Mouse (Mus musculus) neural tube, embryonic 12.5 days (tissue): ENCODE measurements around the gene Prkab1. TPM values are rescaled to one million over a fixed set of nuclear protein-coding genes. Genes with fewer than 3 reads are reported as not detected.

Experiments used
- ATAC-seq: fragments of 200-750 bp; cut with Nextera tagmentation; 2 replicates; pipeline ENCODE4 v1.8.0; 2017; ENCODE audit warnings: low read depth, mild to moderate bottlenecking, moderate TSS enrichment, moderate library complexity; ENCODE audit not compliant: low FRiP score
- H3K27ac ChIP-seq: fragments of 300-500 bp; sonication (generic); 2 replicates; pipeline ENCODE4 v1.5.1; 2016
- H3K27me3 ChIP-seq: fragments of 300-500 bp; sonication (generic); replicated peaks from 2 replicates; pipeline ENCODE4 v1.6.1; 2016; ENCODE audit warnings: mild to moderate bottlenecking
- H3K36me3 ChIP-seq: fragments of 300-500 bp; sonication (generic); 2 replicates; pipeline ENCODE4 v1.6.1; 2016; ENCODE audit warnings: mild to moderate bottlenecking
- H3K4me1 ChIP-seq: fragments of 300-500 bp; sonication (generic); 2 replicates; pipeline ENCODE4 v1.6.1; 2016
- H3K4me2 ChIP-seq: fragments of 300-500 bp; sonication (generic); replicated peaks from 2 replicates; pipeline ENCODE4 v1.6.1; 2016; ENCODE audit warnings: mild to moderate bottlenecking
- H3K4me3 ChIP-seq: fragments of 300-500 bp; sonication (generic); 2 replicates; pipeline ENCODE4 v1.5.1; 2016
- H3K9ac ChIP-seq: fragments of 300-500 bp; sonication (generic); 2 replicates; pipeline ENCODE4 v1.6.1; 2016; ENCODE audit warnings: mild to moderate bottlenecking
- H3K9me3 ChIP-seq: fragments of 300-500 bp; sonication (generic); 2 replicates; pipeline ENCODE4 v1.6.1; 2016; ENCODE audit warnings: mild to moderate bottlenecking
- WGBS: fragments of 180-500 bp; shearing (Covaris S2); methylation state at CpG from one replicate; pipeline ENCODE4 v1.1.7; 2016; 5-methylcytosine and 5-hydroxymethylcytosine counted together
- polyA plus RNA-seq: library from polyadenylated mRNA; unstranded; fragments of >200 nt; fragmentation: Nextera tagmentation; extraction: Ambion mirVana; gene quantifications from 2 replicates; pipeline ENCODE4 v1.2.1, GENCODE M21; 2016

Gene Prkab1
- polyA plus RNA-seq = 57.5 and 62.2 TPM in 2 replicates

DNA sequence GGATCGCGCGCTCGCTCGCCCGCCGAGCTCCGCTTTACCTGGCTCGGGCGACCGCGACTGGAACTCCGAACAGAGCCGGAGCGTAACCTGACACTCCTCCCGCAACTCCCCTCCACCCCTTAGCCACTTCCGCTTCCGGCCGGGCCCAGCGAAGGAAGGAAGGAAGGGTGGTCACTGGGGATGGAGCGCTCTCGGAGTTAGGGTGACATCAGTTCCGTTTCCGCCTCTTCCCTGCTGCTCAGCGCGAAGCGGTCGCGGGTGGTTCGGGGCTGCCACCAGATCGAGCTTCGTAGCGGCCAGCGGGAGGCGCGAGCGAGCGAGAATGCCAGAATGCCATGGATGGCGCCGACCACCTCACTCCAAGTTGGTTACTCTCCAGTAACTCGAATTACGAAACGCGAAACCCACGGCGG, at the start of gene Prkab1:
Prkab1 (minus strand) TSS at position 182 of the 413 bp plus-strand sequence.
- Histone ChIP-seq H3K4me1 (peaks cover 15% of the 10 kb centered on the region), H3K9me3 (no peaks in the 10 kb centered on the region), H3K27me3 (no peaks in the 10 kb centered on the region), H3K36me3 (peaks cover 28% of the 10 kb centered on the region), H3K4me2 (peak within 1 kb of the TSS; percentile 97), H3K9ac (peak within 1 kb of the TSS; percentile 79), H3K4me3 (peak within 1 kb of the TSS; percentile 86), H3K27ac (no peak within 1 kb of the TSS)
- WGBS = under 1% methylated on average over 46 of the region's 46 CpGs
- peak; percentile 97 for ATAC-seq

DNA sequence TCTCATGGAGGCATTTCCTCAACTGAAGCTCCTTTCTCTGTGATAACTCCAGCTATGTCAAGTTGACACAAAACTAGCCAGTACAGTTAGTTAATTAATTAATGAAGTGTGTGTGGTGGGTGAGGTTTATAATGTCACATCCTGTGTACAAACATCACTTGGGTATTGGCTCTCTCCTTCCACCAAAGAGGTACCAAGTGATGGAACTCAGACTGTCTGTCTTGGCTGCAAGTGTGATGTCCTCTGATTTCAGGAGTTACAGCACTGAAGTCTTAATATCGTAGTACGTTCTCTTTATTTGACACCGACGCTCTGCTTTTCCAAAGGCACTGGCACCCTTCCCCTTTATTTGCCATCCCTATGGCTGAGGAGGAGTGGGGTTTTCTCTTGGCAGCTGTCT, 45.3 kb upstream of the Prkab1 start:
- H3K27me3 ChIP-seq = no peaks in the 10 kb centered on the region
- WGBS = 97% methylated on average over 4 of the region's 4 CpGs
- no peaks in the 10 kb centered on the region for H3K4me1 ChIP-seq
- no peaks in the 10 kb centered on the region for H3K9me3 ChIP-seq
- H3K27ac ChIP-seq = no peak overlapping the region
- no peak for ATAC-seq
- H3K36me3 ChIP-seq = no peaks in the 10 kb centered on the region
- H3K4me2 ChIP-seq = no peak overlapping the region
- H3K4me3 ChIP-seq = no peak overlapping the region
- H3K9ac ChIP-seq = no peak overlapping the region

DNA sequence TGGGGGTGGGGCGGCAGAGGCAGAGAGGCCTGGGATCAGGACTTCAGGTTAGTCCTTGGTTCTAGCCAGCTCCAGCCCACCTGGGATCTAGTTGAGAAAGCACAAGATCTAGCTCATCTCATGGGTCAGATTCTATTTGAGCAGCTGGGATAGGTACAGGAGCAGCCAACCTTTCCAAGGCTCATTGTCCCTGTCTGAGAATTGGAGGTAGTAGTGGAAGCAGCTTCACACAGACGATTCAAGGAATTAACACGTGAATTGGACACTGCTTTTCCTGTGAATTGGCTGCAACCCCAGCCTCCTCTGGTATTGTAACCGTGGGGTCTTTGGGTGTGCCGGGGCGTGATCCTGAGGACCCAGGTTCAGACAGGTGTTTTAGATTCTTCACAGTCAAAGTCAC, 28.5 kb upstream of the Prkab1 start:
- H3K9me3 ChIP-seq = no peaks in the 10 kb centered on the region
- no peak overlapping the region for H3K27ac ChIP-seq
- no peaks in the 10 kb centered on the region for H3K36me3 ChIP-seq
- WGBS = 62% methylated on average over 6 of the region's 6 CpGs
- no peak overlapping the region for H3K4me3 ChIP-seq
- H3K4me2 ChIP-seq = no peak overlapping the region
- H3K4me1 ChIP-seq = no peaks in the 10 kb centered on the region
- H3K27me3 ChIP-seq = no peaks in the 10 kb centered on the region
- H3K9ac ChIP-seq = no peak overlapping the region
- ATAC-seq = no peak

DNA sequence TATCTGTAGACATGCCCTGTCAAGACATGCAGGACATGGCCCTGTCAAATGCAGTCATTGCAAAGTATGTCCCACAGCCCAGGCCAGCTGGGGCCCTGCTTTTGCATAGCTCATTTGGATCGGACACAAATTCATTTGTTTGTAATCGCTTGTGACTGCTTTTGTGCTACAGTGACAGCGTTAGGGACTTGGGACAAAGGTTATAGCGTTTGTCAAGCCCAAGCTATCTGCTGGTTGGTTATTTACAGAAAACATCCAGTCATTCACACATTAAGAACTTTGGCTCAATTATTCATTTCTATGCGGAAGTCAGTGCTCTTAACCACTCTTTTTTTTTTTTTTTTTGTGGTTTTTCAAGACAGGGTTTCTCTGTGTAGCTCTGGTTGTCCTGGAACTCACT, 27.9 kb upstream of the Prkab1 start:
- Histone ChIP-seq H3K27me3 (no peaks in the 10 kb centered on the region), H3K27ac (no peak overlapping the region), H3K9ac (no peak overlapping the region), H3K36me3 (no peaks in the 10 kb centered on the region), H3K4me2 (no peak overlapping the region), H3K4me3 (no peak overlapping the region), H3K4me1 (no peaks in the 10 kb centered on the region), H3K9me3 (no peaks in the 10 kb centered on the region)
- no peak for ATAC-seq
- 89% methylated on average over 5 of the region's 5 CpGs for WGBS

DNA sequence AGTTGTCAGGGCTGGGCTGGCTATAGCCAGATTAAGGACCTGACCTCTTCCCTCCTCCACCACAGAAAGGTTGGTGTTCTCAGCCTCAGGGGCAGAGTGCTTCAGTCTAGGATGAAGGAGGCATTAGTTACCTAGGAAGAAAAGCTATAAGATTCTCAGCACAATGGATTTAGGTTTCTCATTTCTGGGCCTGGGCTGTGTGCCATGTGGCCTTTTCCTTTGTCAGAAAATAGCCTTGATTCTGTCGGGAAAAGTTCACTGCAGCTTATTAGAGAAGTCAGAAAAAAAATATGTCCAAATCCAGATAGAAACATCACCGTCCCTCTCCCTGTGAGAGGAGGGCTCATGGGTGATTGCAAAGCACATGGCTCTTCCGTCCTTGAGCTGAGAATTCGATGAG, 25.5 kb upstream of the Prkab1 start:
- WGBS = 85% methylated on average over 4 of the region's 4 CpGs
- Histone ChIP-seq H3K27me3 (no peaks in the 10 kb centered on the region), H3K36me3 (no peaks in the 10 kb centered on the region), H3K4me1 (no peaks in the 10 kb centered on the region), H3K27ac (no peak overlapping the region), H3K4me2 (no peak overlapping the region), H3K4me3 (no peak overlapping the region), H3K9me3 (no peaks in the 10 kb centered on the region), H3K9ac (no peak overlapping the region)
- ATAC-seq = no peak

DNA sequence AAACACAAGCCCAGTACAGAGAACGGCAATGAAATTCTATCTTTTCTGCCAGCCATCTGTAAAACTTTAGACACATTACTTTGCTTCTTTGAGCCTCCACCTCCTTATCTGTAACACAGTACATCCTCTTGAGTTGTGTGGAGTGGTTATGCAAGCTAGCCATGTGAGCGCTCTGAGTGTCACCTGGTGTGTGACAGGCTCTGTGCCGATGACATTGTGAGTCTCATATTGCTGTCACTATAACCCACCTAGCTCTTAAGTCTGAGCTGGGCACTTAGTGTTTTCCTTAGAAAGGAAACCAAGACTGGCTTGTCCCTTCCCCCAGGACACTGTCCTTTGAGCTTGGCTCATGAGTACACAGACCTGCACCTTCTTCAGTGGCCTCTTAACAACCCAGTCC, 24.0 kb upstream of the Prkab1 start:
- Histone ChIP-seq H3K27ac (no peak overlapping the region), H3K4me3 (no peak overlapping the region), H3K4me1 (no peaks in the 10 kb centered on the region), H3K9ac (no peak overlapping the region), H3K4me2 (no peak overlapping the region), H3K36me3 (no peaks in the 10 kb centered on the region), H3K27me3 (no peaks in the 10 kb centered on the region), H3K9me3 (no peaks in the 10 kb centered on the region)
- 91% methylated on average over 3 of the region's 3 CpGs for WGBS
- ATAC-seq = no peak

DNA sequence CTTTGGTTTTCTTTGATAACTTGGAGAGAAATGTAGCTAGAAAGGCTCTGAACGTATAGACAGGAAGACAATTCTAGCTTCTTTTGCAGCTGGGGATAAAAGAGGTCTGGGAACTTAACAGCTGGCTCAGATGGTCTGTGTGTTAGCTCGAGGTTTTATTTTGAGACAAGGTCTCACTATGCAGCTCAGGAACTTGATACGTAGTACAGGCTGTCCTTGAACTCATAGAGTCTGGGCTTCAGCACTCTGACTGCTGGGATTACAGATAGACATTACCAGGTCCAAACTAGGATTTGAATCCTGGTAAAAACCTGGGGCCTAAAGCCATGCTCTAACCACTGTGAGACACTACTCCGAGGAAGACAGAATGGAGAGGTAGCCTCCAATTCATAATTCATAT, 21.9 kb upstream of the Prkab1 start:
- Histone ChIP-seq H3K27me3 (no peaks in the 10 kb centered on the region), H3K9me3 (no peaks in the 10 kb centered on the region), H3K4me3 (no peak overlapping the region), H3K27ac (no peak overlapping the region), H3K4me1 (no peaks in the 10 kb centered on the region), H3K36me3 (no peaks in the 10 kb centered on the region), H3K4me2 (no peak overlapping the region), H3K9ac (no peak overlapping the region)
- no peak for ATAC-seq
- 83% methylated on average over 4 of the region's 4 CpGs for WGBS

- Histone ChIP-seq H3K4me3 (no peak overlapping the region), H3K4me2 (no peak overlapping the region), H3K36me3 (no peaks in the 10 kb centered on the region), H3K9me3 (no peaks in the 10 kb centered on the region), H3K9ac (no peak overlapping the region), H3K27ac (no peak overlapping the region), H3K4me1 (no peaks in the 10 kb centered on the region), H3K27me3 (no peaks in the 10 kb centered on the region)
- 85% methylated on average over 8 of the region's 8 CpGs for WGBS
- no peak for ATAC-seq
Observed at GRCm38 (mm10) chr5:116045581-116045980, 21.3 kb upstream of the Prkab1 start.

DNA sequence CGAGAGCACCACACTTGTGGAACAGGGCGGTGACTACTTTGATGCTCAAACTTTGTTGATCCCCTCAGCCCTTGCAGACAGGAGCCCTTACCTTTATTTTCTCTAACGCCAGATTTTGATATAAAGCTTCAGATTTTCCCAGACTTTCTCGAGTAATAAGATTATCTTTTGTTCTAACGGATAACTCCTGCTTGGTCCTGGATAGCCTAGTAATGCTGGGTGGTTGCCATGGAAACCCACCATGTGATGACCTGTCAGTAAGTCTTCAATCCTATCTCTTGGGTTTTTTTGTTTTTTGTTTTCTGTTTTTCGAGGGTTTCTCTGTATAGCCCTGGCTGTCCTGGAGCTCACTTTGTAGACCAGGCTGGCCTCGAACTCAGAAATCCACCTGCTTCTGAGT, 17.9 kb upstream of the Prkab1 start:
- no peak overlapping the region for H3K9ac ChIP-seq
- no peak overlapping the region for H3K27ac ChIP-seq
- WGBS = 71% methylated on average over 7 of the region's 7 CpGs
- H3K9me3 ChIP-seq = no peaks in the 10 kb centered on the region
- 0 out of 2 replicates have a peak, but pooled peaks cover 3% of the 10 kb centered on the region for H3K27me3 ChIP-seq
- no peak overlapping the region for H3K4me2 ChIP-seq
- no peaks in the 10 kb centered on the region for H3K36me3 ChIP-seq
- no peaks in the 10 kb centered on the region for H3K4me1 ChIP-seq
- H3K4me3 ChIP-seq = no peak overlapping the region
- ATAC-seq = no peak

DNA sequence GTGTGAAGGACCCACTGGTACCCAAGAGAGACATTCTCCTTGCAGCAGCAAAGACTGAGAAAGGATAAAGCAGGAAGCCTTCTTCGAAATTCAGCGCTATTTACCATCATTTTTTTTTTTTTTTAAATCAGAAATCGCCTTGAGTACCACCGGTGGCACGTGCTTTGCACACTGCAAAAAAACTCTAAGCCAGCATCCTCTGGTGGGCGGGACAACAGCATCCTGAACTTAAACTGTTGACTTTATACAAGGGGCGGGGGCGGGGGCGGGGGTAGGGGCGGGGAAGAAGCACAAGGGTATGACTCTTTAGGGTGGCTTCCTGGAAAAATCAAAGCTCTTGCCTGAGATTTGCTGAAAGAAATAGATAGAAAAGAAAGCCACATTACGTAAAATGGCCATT, 15.4 kb upstream of the Prkab1 start:
- Histone ChIP-seq H3K4me3 (no peak overlapping the region), H3K9me3 (no peaks in the 10 kb centered on the region), H3K4me1 (no peaks in the 10 kb centered on the region), H3K27me3 (0 out of 2 replicates have a peak, but pooled peaks cover 3% of the 10 kb centered on the region), H3K27ac (no peak overlapping the region), H3K9ac (no peak overlapping the region), H3K36me3 (no peaks in the 10 kb centered on the region), H3K4me2 (peak overlapping the region; percentile 7; the same call in 1 of the 2 replicates)
- no peak for ATAC-seq
- WGBS = 25% methylated on average over 11 of the region's 11 CpGs

DNA sequence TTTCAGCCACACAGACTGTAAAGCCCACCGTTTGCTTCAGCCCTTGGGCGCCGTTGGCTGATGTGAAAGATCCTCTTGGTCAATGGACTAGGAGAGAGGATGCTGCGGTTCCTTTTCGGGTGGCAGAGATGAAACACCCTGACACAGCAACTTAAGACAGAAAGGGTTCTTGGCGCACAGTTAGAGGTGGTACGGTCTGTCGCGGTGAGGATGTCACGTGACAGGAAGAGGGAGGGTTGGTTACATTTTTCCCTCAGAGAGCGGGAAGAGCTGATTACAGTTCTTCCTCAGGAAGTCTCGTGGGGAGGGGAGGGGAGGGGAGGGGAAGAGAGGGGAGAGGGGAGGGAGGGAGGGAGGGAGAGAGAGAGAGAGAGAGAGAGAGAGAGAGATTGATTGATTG, 13.4 kb upstream of the Prkab1 start:
- Histone ChIP-seq H3K4me3 (no peak overlapping the region), H3K9me3 (no peaks in the 10 kb centered on the region), H3K4me1 (no peaks in the 10 kb centered on the region), H3K27me3 (0 out of 2 replicates have a peak, but pooled peaks cover 3% of the 10 kb centered on the region), H3K9ac (no peak overlapping the region), H3K27ac (no peak overlapping the region), H3K4me2 (no peak overlapping the region), H3K36me3 (no peaks in the 10 kb centered on the region)
- WGBS = 64% methylated on average over 12 of the region's 12 CpGs
- ATAC-seq = no peak

- H3K27ac ChIP-seq = no peak overlapping the region
- no peak overlapping the region for H3K9ac ChIP-seq
- H3K36me3 ChIP-seq = no peaks in the 10 kb centered on the region
- no peaks in the 10 kb centered on the region for H3K9me3 ChIP-seq
- 0 out of 2 replicates have a peak, but pooled peaks cover 3% of the 10 kb centered on the region for H3K27me3 ChIP-seq
- H3K4me1 ChIP-seq = no peaks in the 10 kb centered on the region
- 69% methylated on average over 16 of the region's 16 CpGs for WGBS
- ATAC-seq = no peak
- no peak overlapping the region for H3K4me2 ChIP-seq
- H3K4me3 ChIP-seq = no peak overlapping the region
Observed at GRCm38 (mm10) chr5:116036465-116036864, 12.2 kb upstream of the Prkab1 start.

DNA sequence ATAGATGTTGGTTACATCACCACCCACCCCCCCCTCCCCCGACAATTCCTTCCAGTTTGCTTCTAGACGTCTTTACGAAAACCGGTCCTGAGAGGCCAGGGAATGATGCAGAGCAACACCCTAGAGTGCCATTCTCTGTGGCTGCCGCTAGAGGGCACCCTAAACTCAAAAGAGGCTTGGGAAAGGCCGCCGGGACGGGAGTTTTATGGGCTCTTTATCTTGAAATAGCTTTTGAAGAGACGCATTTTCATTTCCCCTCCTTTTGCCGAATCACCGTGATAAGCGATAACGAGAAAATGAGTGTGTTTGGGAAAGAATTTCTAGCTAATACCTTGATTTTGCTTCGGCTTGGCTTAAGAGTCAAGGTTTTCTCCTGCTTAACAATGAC, 6.9 kb upstream of the Prkab1 start:
- ATAC-seq = no peak
- Histone ChIP-seq H3K27ac (no peak overlapping the region), H3K4me1 (peaks cover 4% of the 10 kb centered on the region), H3K9ac (0 out of 2 replicates have a peak overlapping the region, but pooled peaks have one; percentile 6), H3K36me3 (no peaks in the 10 kb centered on the region), H3K9me3 (no peaks in the 10 kb centered on the region), H3K4me3 (no peak overlapping the region), H3K4me2 (peak overlapping the region; percentile 47), H3K27me3 (0 out of 2 replicates have a peak, but pooled peaks cover 4% of the 10 kb centered on the region)
- WGBS = 5% methylated on average over 14 of the region's 14 CpGs
